Mouse (Mus musculus): ENCODE results near the gene Eml3.

Gene Eml3

DNA sequence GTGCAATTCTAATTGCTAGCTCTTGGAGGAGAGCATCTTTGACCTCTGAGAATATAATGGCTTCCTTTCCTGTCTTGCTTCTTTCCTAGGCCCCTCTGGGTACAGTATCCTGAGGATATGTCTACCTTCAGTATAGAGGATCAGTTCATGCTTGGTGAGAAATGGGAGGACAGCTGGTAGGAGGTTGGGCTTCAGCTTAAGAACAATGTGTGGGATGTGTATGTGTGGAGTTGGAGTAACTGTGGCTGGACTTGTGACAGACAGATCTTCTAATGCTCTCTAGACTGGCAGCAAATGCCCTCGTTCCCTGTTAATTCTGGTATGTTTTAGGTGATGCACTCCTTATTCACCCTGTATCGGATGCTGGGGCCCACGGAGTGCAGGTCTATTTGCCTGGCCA lies 15.1 kb upstream of the Eml3 start:
- DNase-seq (ENCODE audit: extremely low spot score, low spot score) = no peak

GRCm38 (mm10) chr19:8919000-8919399 lies 10.4 kb upstream of the Eml3 start:
- DNase-seq (ENCODE audit: extremely low spot score, low spot score) = no peak

DNA sequence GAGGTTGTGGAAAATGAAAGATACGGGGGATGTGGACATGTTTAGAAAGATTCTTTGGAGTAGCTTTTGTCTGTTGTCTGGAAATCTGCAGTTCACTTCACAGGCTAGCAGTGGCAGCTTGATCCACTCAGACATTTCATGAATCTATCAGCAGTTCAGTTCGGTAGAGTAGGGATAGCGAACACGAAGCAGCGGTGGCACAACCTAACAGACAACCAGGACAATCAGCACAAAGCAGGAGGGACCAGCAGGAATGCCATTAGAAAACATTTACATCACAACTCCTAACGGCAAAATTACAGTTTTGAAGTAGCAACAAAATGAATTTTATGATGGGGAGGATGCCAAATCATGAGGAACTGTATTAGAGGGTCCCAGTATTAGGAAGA lies 9.7 kb upstream of the Eml3 start:
- DNase-seq (ENCODE audit: extremely low spot score, low spot score) = no peak

DNA sequence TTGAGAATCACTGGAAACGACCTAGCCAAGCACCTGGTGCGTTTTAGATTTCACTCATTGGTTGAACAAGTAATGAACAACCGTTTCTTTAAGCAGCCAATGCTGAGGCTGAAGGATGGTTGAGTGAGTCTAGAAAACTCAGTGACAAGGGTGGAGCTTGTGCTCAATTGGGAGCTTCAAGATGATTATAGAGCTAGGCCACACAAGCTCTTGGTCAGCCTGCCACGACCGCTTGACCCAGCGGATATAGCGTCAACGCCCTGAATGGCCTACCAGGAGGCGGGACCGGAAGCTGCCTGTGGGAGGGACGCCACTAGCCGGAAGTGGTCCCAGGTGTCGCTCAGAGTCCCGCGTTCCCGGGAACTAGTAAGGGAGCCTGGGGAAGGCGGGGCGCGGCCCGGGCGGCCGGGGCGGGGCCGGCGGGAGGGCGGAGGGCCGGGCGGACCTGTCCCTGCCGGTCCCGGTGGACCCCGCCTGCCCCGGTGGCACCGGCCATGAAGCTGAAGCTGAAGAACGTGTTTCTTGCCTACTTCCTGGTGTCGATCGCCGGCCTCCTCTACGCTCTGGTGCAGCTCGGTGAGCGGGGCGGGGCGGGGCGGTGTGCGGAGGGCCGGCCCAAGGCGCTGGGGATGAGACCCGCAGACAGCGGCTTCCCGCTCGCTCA lies 9.1 kb upstream of the Eml3 start, which contains the start of gene B3gat3:
TSS of gene B3gat3 (plus strand) at position 302 of the 664 bp plus-strand sequence.
- DNase-seq (ENCODE audit: extremely low spot score, low spot score) = peak; percentile 99

DNA sequence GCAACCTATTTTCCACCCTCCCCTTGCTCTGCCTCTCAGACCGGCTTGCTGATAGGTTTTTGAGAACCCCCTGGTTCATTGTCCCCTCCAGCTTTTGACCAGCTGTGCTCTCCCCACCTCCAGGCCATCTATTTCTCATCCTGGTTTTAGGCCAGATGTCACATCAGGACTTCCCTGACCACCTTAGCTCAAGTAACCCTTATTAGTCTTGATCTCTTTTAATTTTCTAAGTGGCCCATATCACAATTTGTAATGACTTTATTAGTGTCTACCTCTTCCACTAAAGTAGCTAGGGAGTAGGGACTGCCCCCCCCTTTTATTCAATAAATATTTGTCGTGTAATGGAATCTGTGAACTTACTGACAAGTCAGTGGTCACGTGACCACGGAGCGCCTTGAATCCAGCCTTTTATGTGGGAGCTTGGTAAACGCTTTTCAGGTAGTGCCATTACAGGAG lies 8.5 kb upstream of the Eml3 start:
- no peak for DNase-seq (ENCODE audit: extremely low spot score, low spot score)

DNA sequence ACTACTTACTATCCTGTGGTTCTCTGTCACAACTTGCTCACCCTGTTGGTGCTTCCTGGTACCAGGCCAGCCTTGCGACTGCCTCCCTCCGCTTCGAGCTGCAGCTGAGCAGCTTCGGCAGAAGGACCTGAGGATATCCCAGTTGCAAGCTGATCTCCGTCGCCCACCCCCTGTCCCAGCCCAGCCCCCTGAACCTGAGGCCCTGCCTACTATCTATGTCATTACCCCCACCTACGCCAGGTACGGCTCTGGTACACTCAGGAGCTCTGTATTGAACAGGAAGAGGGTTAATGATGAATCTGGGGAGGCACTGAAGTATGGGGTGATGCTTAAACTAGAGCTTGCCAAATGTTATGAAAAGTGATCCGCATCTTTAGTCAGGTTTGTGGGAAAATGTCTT lies 7.6 kb upstream of the Eml3 start:
- no peak for DNase-seq (ENCODE audit: extremely low spot score, low spot score)

DNA sequence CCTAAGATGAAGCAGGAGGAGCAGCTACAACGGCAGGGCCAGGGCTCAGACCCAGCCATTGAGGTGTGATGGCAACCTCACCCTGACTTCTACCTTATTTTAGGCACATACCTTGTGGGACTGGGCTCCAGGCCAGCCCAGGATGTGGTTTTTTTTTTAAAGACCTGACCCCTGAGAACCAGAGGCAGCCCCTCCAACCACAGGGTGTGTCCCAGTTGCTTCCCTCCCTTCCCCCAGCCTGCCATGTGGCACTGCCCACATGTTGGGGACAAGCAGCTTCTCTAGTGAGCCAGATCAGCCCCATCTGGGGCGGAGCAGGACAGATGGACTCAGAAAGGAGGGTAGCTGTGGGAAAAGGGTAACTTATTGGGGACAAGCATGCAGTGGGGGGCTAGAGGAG lies 2.6 kb upstream of the Eml3 start:
- no peak for DNase-seq (ENCODE audit: extremely low spot score, low spot score)

DNA sequence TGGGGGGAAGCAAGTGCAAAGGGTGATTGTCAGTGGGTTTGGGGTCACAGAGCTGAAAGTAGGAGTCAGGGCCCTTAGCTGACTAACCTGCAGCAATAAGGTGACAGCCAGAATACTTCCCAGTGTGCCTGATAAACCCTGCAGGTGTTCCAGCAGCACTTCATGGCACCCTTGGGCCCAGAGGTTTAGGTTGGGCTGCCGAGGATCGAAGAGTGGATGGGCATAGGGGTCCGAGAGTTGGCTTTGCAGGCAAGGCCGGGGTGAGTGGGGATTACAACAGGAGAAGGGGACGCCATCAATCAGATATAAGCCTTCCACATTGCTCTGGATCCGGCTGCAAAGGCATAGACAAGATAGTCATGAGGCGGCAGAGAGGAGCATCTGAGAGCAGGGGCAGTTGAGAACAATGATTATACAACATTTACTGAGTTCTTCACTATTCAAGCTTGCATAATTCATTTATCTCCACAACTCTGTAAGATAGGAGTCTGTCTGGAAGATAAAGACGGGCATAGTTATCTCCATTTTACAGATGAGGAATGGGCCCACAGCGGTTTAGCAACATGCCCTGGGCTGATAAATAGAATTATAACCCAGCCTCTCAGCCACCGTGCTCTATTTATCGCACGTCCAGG lies 1.3 kb upstream of the Eml3 start:
- no peak for DNase-seq (ENCODE audit: extremely low spot score, low spot score)

GRCm38 (mm10) chr19:8928689-8929223 lies 596 bp upstream of the Eml3 start:
- no peak for DNase-seq (ENCODE audit: extremely low spot score, low spot score)

GRCm38 (mm10) chr19:8930117-8930516 lies 765 bp downstream of the Eml3 start:
- DNase-seq (ENCODE audit: extremely low spot score, low spot score) = no peak

DNA sequence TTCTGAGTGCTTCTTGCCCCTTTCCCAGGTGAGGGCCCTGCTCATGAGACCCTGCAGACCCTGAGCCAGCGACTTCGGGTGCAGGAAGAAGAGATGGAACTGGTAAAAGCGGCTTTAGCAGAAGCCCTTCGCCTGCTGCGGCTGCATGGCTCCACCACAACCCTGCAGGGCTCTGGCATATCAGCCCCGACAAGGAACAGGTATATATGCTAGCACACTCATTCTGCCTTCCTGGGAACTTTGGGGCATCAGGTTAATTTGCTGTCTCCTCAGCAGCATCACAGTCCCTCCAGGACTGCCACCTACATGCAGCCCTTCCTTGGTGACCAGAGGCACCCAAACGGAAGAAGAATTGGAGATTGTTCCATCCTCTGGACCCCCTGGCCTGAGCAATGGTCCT lies 1.4 kb downstream of the Eml3 start:
- DNase-seq (ENCODE audit: extremely low spot score, low spot score) = no peak

GRCm38 (mm10) chr19:8936736-8937135 lies 7.4 kb downstream of the Eml3 start:
- no peak for DNase-seq (ENCODE audit: extremely low spot score, low spot score)

DNA sequence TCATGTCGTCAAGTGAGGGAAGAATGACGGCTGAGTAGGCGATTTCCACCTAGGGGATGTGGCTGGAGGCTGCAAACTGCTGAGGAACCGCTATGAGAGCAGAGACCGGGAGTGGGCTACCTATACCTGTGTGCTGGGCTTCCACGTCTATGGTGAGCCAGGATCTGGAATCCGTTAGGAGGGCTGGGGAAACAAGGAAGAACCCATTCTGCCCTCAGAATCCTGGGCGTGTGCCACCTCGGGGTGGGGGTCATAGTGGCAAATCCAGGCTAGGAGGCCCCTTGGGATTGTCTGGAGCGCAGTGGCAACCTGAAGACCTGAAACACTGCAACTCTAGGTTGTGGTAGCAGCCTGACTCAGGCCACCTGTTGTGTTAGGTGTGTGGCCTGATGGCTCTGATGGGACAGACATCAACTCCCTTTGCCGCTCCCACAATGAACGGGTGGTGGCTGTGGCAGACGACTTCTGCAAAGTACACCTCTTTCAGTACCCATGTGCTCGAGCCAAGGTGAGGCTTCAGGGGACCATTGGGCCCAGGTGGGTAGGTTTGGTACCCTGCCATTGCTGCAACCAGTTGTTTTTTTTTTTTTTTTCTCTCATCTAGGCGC lies 11.3 kb downstream of the Eml3 start:
- no peak for DNase-seq (ENCODE audit: extremely low spot score, low spot score)

DNA sequence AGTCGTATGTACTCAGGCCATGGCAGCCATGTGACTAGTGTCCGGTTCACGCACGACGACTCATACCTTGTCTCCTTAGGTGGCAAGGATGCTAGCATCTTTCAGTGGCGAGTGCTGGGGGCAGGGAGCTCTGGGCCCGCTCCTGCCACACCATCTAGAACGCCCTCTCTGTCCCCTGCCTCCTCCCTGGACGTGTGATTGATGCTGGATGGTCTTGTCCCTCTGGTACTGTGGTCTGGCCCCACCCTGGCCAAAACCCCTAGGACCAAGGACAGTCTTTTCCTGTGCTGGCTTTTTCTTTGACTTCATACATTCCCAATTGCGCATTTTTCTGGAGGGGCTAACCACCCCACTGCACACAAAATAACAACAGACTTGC lies 11.8 kb downstream of the Eml3 start:
- DNase-seq (ENCODE audit: extremely low spot score, low spot score) = no peak

DNA sequence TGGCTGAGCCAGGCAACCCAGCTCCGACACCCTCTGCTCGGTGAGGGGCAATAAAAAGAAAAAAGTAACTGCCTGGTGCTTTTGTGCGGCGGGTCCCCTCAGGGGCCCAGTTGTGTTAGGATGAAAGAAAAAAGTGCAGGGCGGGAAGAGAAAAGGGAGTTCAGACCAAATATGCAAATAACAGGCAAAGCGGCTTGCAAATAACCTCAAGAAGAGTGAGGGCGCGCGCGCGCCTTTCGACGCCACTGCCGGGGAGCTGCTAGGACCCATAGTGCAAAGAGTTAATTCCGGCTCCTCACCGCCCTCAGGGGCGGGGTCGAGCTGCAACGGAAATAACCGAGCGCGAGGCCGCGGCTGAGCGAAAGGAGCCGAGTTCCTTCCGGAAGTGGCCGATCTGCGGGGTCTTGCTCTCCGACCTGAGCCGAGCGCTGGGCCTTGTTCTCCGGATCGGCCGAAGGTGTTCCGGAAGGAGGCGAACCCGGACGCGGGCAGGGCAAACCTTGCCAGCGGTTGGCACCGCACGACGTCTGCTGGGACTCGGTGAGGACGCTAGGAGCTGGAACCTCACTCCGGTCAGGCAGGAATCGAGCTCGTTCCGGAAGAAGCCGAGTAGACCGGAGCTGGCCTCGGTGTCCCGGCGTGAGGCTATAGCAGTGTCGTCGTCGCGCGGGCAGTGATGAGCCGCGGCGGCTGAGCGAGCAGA lies 12.3 kb downstream of the Eml3 start, which contains the start of gene Mta2:
TSS of gene Mta2 (plus strand) at position 361 of the 703 bp plus-strand sequence.
- peak; percentile 99 for DNase-seq (ENCODE audit: extremely low spot score, low spot score)

- no peak for DNase-seq (ENCODE audit: extremely low spot score, low spot score)
These were observed 13.1 kb downstream of the Eml3 start for GRCm38 (mm10) chr19:8942276-8942964.

- no peak for DNase-seq (ENCODE audit: extremely low spot score, low spot score)
These were observed 13.7 kb downstream of the Eml3 start for GRCm38 (mm10) chr19:8943047-8943446.

DNA sequence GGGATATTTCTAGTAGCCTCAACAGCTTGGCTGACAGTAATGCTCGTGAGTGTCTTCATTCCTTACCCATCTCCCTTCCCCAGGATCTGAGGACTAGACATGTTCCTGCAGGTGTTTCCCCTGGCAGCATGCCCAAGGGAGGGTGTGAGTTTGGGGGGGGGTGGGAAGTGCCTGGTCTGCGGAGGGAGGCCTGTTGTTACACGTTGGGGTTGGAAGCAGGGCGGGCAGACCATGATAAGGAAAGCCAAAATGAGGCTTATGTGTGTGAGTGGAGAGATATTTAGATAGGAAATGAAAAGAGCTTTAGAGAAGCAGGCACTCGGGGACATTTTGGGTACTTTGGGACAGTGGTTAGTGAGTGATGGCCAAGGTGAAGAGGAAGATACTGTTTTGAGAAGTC lies 14.7 kb downstream of the Eml3 start:
- DNase-seq (ENCODE audit: extremely low spot score, low spot score) = no peak

GRCm38 (mm10) chr19:8944750-8945149 lies 15.4 kb downstream of the Eml3 start:
- peak; percentile 60 for DNase-seq (ENCODE audit: extremely low spot score, low spot score)

- no peak for DNase-seq (ENCODE audit: extremely low spot score, low spot score)
These were observed 15.9 kb downstream of the Eml3 start for GRCm38 (mm10) chr19:8945251-8945650.

- no peak for DNase-seq (ENCODE audit: extremely low spot score, low spot score)
These were observed 17.6 kb downstream of the Eml3 start for GRCm38 (mm10) chr19:8946929-8947328.

All from neural tube, embryonic 10.5 days (tissue).